Mouse (Mus musculus): ENCODE results near the gene Ppm1h.

- TF ChIP-seq POLR2A (IDR thresholded peaks at IDR 0.05; ENCODE audit: borderline replicate concordance, control insufficient read depth, low read depth, low read length) (no peak), CTCF (IDR thresholded peaks at IDR 0.05; ENCODE audit: control insufficient read depth, insufficient read depth, low read length) (no peak)
Measured at GRCm38 (mm10) chr10:122821549-122821948, 143.0 kb downstream of the Ppm1h start.

Data from bone marrow, adult 2 months (tissue).